Mouse (Mus musculus) erythroblast, embryonic 14.5 days (primary cell): ENCODE results near the gene Kcnk1.

Experiments used
- GATA1 ChIP-seq: IDR thresholded peaks from 2 replicates; pipeline ENCODE4 v1.6.1; 2012; ENCODE audit warnings: low read length, inconsistent platforms, mixed read lengths
- TAL1 ChIP-seq: IDR thresholded peaks from 3 replicates; pipeline ENCODE4 v1.6.1; 2012; ENCODE audit warnings: low read length, inconsistent platforms, mixed read lengths

- TF ChIP-seq TAL1 (no peak), GATA1 (no peak)
Observed at GRCm38 (mm10) chr8:125957226-125957993, 37.6 kb upstream of the Kcnk1 start.
